Mouse (Mus musculus) intestine, embryonic 16.5 days (tissue): ENCODE data around the gene Zer1. TPM values are rescaled to one million over a fixed set of nuclear protein-coding genes. Genes with fewer than 3 reads are reported as not detected.

ENCODE experiments used
- ATAC-seq: fragments of 200-750 bp; cut with Nextera tagmentation; 2 replicates; pipeline ENCODE4 v1.8.0; 2017; ENCODE audit warnings: moderate TSS enrichment, moderate library complexity
- H3K27ac ChIP-seq: fragments of 300-500 bp; sonication (generic); 2 replicates; pipeline ENCODE4 v1.5.1; 2014; ENCODE audit warnings: mild to moderate bottlenecking, low read length
- H3K27me3 ChIP-seq: fragments of 300-500 bp; sonication (generic); replicated peaks from 2 replicates; pipeline ENCODE4 v1.6.1; 2014; ENCODE audit warnings: low read length, control low read depth, mixed read lengths; ENCODE audit not compliant: control insufficient read depth, insufficient read depth
- H3K36me3 ChIP-seq: fragments of 300-500 bp; sonication (generic); 2 replicates; pipeline ENCODE4 v1.6.1; 2014; ENCODE audit warnings: low read length, control low read depth; ENCODE audit not compliant: control insufficient read depth, insufficient read depth
- H3K4me1 ChIP-seq: fragments of 300-500 bp; sonication (generic); 2 replicates; pipeline ENCODE4 v1.6.1; 2014; ENCODE audit warnings: low read length, control low read depth, mixed read lengths; ENCODE audit not compliant: control insufficient read depth, insufficient read depth
- H3K4me2 ChIP-seq: fragments of 300-500 bp; sonication (generic); 2 replicates; pipeline ENCODE4 v1.6.1; 2014; ENCODE audit warnings: low read depth, low read length, control low read depth
- H3K4me3 ChIP-seq: fragments of 300-500 bp; sonication (generic); 2 replicates; pipeline ENCODE4 v1.5.1; 2014; ENCODE audit warnings: mild to moderate bottlenecking, low read length
- H3K9ac ChIP-seq: fragments of 300-500 bp; sonication (generic); 2 replicates; pipeline ENCODE4 v1.6.1; 2014; ENCODE audit warnings: low read depth, low read length
- H3K9me3 ChIP-seq: fragments of 300-500 bp; sonication (generic); 2 replicates; pipeline ENCODE4 v1.6.1; 2016; ENCODE audit warnings: low read length, control low read depth; ENCODE audit not compliant: control insufficient read depth
- WGBS: fragments of 180-500 bp; shearing (Covaris S2); extraction: QIAGEN DNeasy Blood & Tissue Kit; methylation state at CpG from one replicate; pipeline ENCODE4 v1.1.7; 2014; 5-methylcytosine and 5-hydroxymethylcytosine counted together
- polyA plus RNA-seq: library from polyadenylated mRNA; unstranded; fragments of >200 nt; fragmentation: Nextera tagmentation; extraction: Ambion mirVana; gene quantifications from 2 replicates; pipeline ENCODE4 v1.2.1, GENCODE M21; 2015

Gene Zer1
- polyA plus RNA-seq, 1 experiment from 2014 or later: 3.3 TPM

GRCm38 (mm10) chr2:30075625-30076024, 48.8 kb downstream of the Zer1 start:
- Histone ChIP-seq H3K9me3 (no peaks in the 10 kb centered on the region), H3K36me3 (peaks cover 5% of the 10 kb centered on the region; the same call in 1 of the 2 replicates), H3K4me2 (no peak overlapping the region), H3K9ac (no peak overlapping the region), H3K4me3 (no peak overlapping the region), H3K4me1 (peaks cover 6% of the 10 kb centered on the region), H3K27ac (no peak overlapping the region), H3K27me3 (no peaks in the 10 kb centered on the region)
- no peak for ATAC-seq
- 38% methylated on average over 3 of the region's 3 CpGs for WGBS

- H3K9me3 ChIP-seq: no peaks in the 10 kb centered on the region
- no peak for ATAC-seq
- no peak overlapping the region for H3K9ac ChIP-seq
- no peak overlapping the region for H3K27ac ChIP-seq
- H3K4me1 ChIP-seq: peaks cover 4% of the 10 kb centered on the region
- peaks cover 6% of the 10 kb centered on the region; the same call in 1 of the 2 replicates for H3K36me3 ChIP-seq
- no peak overlapping the region for H3K4me3 ChIP-seq
- WGBS: 77% methylated on average over 3 of the region's 3 CpGs
- no peak overlapping the region for H3K4me2 ChIP-seq
- H3K27me3 ChIP-seq: no peaks in the 10 kb centered on the region
Measured at GRCm38 (mm10) chr2:30073285-30073684, 51.1 kb downstream of the Zer1 start.

GRCm38 (mm10) chr2:30072875-30073274, 51.5 kb downstream of the Zer1 start:
- no peak overlapping the region for H3K4me3 ChIP-seq
- no peaks in the 10 kb centered on the region for H3K9me3 ChIP-seq
- H3K27me3 ChIP-seq: no peaks in the 10 kb centered on the region
- H3K9ac ChIP-seq: no peak overlapping the region
- H3K4me2 ChIP-seq: no peak overlapping the region
- 85% methylated on average over 7 of the region's 7 CpGs for WGBS
- no peak for ATAC-seq
- H3K36me3 ChIP-seq: peaks cover 6% of the 10 kb centered on the region; the same call in 1 of the 2 replicates
- no peak overlapping the region for H3K27ac ChIP-seq
- peaks cover 2% of the 10 kb centered on the region; the same call in 1 of the 2 replicates for H3K4me1 ChIP-seq

- peak overlapping the region; percentile 97 for H3K4me3 ChIP-seq
- peak overlapping the region; percentile 69 for H3K4me2 ChIP-seq
- no peak overlapping the region for H3K27ac ChIP-seq
- H3K4me1 ChIP-seq: peaks cover 24% of the 10 kb centered on the region; the same call in 1 of the 2 replicates
- no peaks in the 10 kb centered on the region for H3K27me3 ChIP-seq
- ATAC-seq: no peak
- 0 out of 2 replicates have a peak, but pooled peaks cover 2% of the 10 kb centered on the region for H3K36me3 ChIP-seq
- no peaks in the 10 kb centered on the region for H3K9me3 ChIP-seq
- peak overlapping the region; percentile 98 for H3K9ac ChIP-seq
- 16% methylated on average over 7 of the region's 7 CpGs for WGBS
Measured at GRCm38 (mm10) chr2:30067962-30068361, 56.4 kb downstream of the Zer1 start.

- ATAC-seq: peak; percentile 0
- 0% methylated on average over 53 of the region's 69 CpGs for WGBS
- H3K4me1 ChIP-seq: peaks cover 24% of the 10 kb centered on the region; the same call in 1 of the 2 replicates
- H3K4me3 ChIP-seq: peak overlapping the region; percentile 97
- 0 out of 2 replicates have a peak, but pooled peaks cover 2% of the 10 kb centered on the region for H3K36me3 ChIP-seq
- H3K4me2 ChIP-seq: peak overlapping the region; percentile 69
- no peaks in the 10 kb centered on the region for H3K27me3 ChIP-seq
- H3K9ac ChIP-seq: peak overlapping the region; percentile 98
- H3K27ac ChIP-seq: peak overlapping the region; percentile 99
- no peaks in the 10 kb centered on the region for H3K9me3 ChIP-seq
Measured at GRCm38 (mm10) chr2:30067031-30067888, 57.1 kb downstream of the Zer1 start.

- 0 out of 2 replicates have a peak, but pooled peaks cover 2% of the 10 kb centered on the region for H3K36me3 ChIP-seq
- 0% methylated on average over 62 of the region's 101 CpGs for WGBS
- H3K4me1 ChIP-seq: peaks cover 24% of the 10 kb centered on the region; the same call in 1 of the 2 replicates
- no peaks in the 10 kb centered on the region for H3K27me3 ChIP-seq
- peak; percentile 92 for ATAC-seq
- H3K27ac ChIP-seq: peak overlapping the region; percentile 99
- H3K4me3 ChIP-seq: peak overlapping the region; percentile 97
- no peaks in the 10 kb centered on the region for H3K9me3 ChIP-seq
- H3K4me2 ChIP-seq: peak overlapping the region; percentile 76
- H3K9ac ChIP-seq: peak overlapping the region; percentile 98
Measured at GRCm38 (mm10) chr2:30066046-30066901, 58.1 kb downstream of the Zer1 start.

GRCm38 (mm10) chr2:30064298-30064697, 60.1 kb downstream of the Zer1 start:
- H3K36me3 ChIP-seq: no peaks in the 10 kb centered on the region
- H3K4me2 ChIP-seq: peak overlapping the region; percentile 72
- no peaks in the 10 kb centered on the region for H3K27me3 ChIP-seq
- H3K4me3 ChIP-seq: peak overlapping the region; percentile 69
- WGBS: 28% methylated on average over 3 of the region's 3 CpGs
- no peaks in the 10 kb centered on the region for H3K9me3 ChIP-seq
- H3K9ac ChIP-seq: peak overlapping the region; percentile 90
- peak overlapping the region; percentile 98 for H3K27ac ChIP-seq
- ATAC-seq: no peak
- peaks cover 24% of the 10 kb centered on the region; the same call in 1 of the 2 replicates for H3K4me1 ChIP-seq

- 11% methylated on average over 2 of the region's 3 CpGs for WGBS
- H3K4me2 ChIP-seq: peak overlapping the region; percentile 72
- H3K36me3 ChIP-seq: no peaks in the 10 kb centered on the region
- no peak for ATAC-seq
- peaks cover 24% of the 10 kb centered on the region; the same call in 1 of the 2 replicates for H3K4me1 ChIP-seq
- H3K27ac ChIP-seq: peak overlapping the region; percentile 98
- H3K9ac ChIP-seq: peak overlapping the region; percentile 90
- peak overlapping the region; percentile 69 for H3K4me3 ChIP-seq
- H3K27me3 ChIP-seq: no peaks in the 10 kb centered on the region
- H3K9me3 ChIP-seq: no peaks in the 10 kb centered on the region
Measured at GRCm38 (mm10) chr2:30063791-30064190, 60.6 kb downstream of the Zer1 start.

GRCm38 (mm10) chr2:30063235-30063634, 61.1 kb downstream of the Zer1 start:
- no peak for ATAC-seq
- Histone ChIP-seq H3K9me3 (no peaks in the 10 kb centered on the region), H3K9ac (peak overlapping the region; percentile 90), H3K36me3 (no peaks in the 10 kb centered on the region), H3K4me3 (peak overlapping the region; percentile 69), H3K27me3 (no peaks in the 10 kb centered on the region), H3K27ac (peak overlapping the region; percentile 98), H3K4me1 (peaks cover 24% of the 10 kb centered on the region; the same call in 1 of the 2 replicates), H3K4me2 (peak overlapping the region; percentile 72)
- WGBS: 5% methylated on average over 8 of the region's 8 CpGs
